Comparison of ENCODE assay signal across 8 mouse cellular contexts in the genomic region with DNA sequence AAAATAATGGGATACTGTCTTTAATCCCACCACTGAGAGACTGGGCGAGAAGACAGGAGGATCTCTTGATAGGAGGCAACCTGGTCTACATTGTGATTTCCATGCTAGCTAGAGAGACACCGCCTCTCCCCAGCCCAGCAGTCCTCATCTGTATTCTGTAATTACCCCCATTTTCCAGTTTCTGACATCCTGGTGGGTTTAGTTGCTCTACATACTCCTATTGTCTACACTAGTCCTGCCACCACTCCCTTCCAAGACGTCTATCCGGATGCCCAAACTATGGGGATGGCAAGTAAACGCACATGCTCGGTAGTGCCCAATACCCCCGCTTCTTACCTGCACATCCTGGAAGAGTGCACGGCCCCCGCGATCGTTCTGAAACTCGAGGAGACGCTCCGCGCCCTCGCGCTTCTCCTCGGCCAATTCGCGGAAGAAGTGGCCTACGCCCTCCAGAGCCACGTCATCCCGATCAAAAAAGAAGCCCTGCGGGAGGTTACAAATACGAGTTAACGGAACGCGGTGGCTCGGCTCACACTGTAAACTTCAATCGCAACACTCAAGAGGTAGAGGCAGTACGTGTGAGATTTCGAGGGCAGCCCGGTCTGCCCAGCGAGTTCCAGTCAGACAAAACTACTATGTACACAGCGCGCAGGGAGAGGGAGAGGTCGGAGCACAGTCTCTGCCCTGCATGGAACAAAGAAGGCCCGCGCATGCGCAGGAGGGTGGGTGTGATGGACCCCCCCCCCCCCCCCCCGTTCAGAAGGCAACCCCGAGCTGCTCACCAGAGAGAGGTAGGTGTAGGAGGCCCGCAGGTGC. TPM values are rescaled to one million over a fixed set of nuclear protein-coding genes. Genes with fewer than 3 reads are reported as not detected.
DNase-seq lines count a peak whose midpoint lies in the region; ATAC-seq lines count a peak whose summit lies in the region.

No protein-coding gene starts in this region.

- intact Hi-C loops in gastrocnemius, postnatal 14 days (cut with DNase I; ENCODE audit: low total_unique reads) = no loop called here
- intact Hi-C loops in left cerebral cortex, postnatal 4 days (cut with DNase I) = no loop called here

- peak; percentile 41 for ATAC-seq in inflammation-experienced regulatory T-cells, adult 6 months

- peak; percentile 71 for DNase-seq in adipocyte (ENCODE audit: low spot score)
- DNase-seq in cerebellum, postnatal 4 days (ENCODE audit: low spot score in 2 of 2) = peak; percentile 77 to 82
- peak; percentile 86 for DNase-seq in gastrocnemius, postnatal 14 days
- peak; percentile 93 for DNase-seq in left cerebral cortex, postnatal 4 days
- DNase-seq in mesoderm, embryonic 11.5 days (ENCODE audit: low read depth, low spot score) = peak; percentile 81
- peak; percentile 53 to 69 for DNase-seq in right cerebral cortex, postnatal 36 days (ENCODE audit: low spot score in 2 of 2)
- peak; percentile 46 to 72 for DNase-seq in urinary bladder, postnatal 36 days (ENCODE audit: low spot score in 2 of 2)

RNA-seq across cellular contexts. Expression of gene Ftl1, which starts 0.7 kb away (rescaled TPM):
- 100 to 1,000 TPM; 119 to 132 TPM for total RNA-seq in gastrocnemius, postnatal 14 days (2021)
- polyA plus RNA-seq in inflammation-experienced regulatory T-cells, adult 6 months (2017; shearing (Covaris generic)) = 1,000 to 10,000 TPM; 1,271 to 2,003 (median 1,772) TPM
- total RNA-seq in left cerebral cortex, postnatal 4 days (2021) = 100 to 1,000 TPM; 708 to 725 TPM

RNA-seq across cellular contexts. Expression of gene Bax, which starts 7.7 kb away (rescaled TPM):
- 10 to 100 TPM; 20.1 to 22.4 TPM for total RNA-seq in gastrocnemius, postnatal 14 days (2021)
- polyA plus RNA-seq in inflammation-experienced regulatory T-cells, adult 6 months (2017; shearing (Covaris generic)) = 100 to 1,000 TPM; 138 to 175 (median 143) TPM
- total RNA-seq in left cerebral cortex, postnatal 4 days (2021) = 100 to 1,000 TPM; 116 to 119 TPM

RNA-seq across cellular contexts. Expression of gene Ruvbl2, which starts 21.1 kb away (rescaled TPM):
- total RNA-seq in gastrocnemius, postnatal 14 days (2021) = 10 to 100 TPM; 20.3 to 23.7 TPM
- 10 to 100 TPM; 36.7 to 48.4 (median 43.8) TPM for polyA plus RNA-seq in inflammation-experienced regulatory T-cells, adult 6 months (2017; shearing (Covaris generic))
- total RNA-seq in left cerebral cortex, postnatal 4 days (2021) = 10 to 100 TPM; 54.2 to 60.3 TPM

RNA-seq across cellular contexts. Expression of gene Tulp2, which starts 22.7 kb away (rescaled TPM):
- total RNA-seq in gastrocnemius, postnatal 14 days (2021) = not detected
- 1 to 10 TPM in 1 of 3 experiments, under 1 TPM in 2; 0.23 to 1.8 (median 0.29) TPM for polyA plus RNA-seq in inflammation-experienced regulatory T-cells, adult 6 months (2017; shearing (Covaris generic))
- total RNA-seq in left cerebral cortex, postnatal 4 days (2021) = under 1 TPM; 0.22 to 0.24 TPM

RNA-seq across cellular contexts. Expression of gene Gys1, which starts 24.3 kb away (rescaled TPM):
- total RNA-seq in gastrocnemius, postnatal 14 days (2021) = 100 to 1,000 TPM; 167 to 213 TPM
- 1 to 10 TPM; 6.7 to 10.0 (median 9.7) TPM for polyA plus RNA-seq in inflammation-experienced regulatory T-cells, adult 6 months (2017; shearing (Covaris generic))
- total RNA-seq in left cerebral cortex, postnatal 4 days (2021) = 10 to 100 TPM; 17.8 to 18.7 TPM

Comparison
In these comparisons a context has a peak if more than half of its experiments do, and no peak if none do; other contexts are left out.
1. Peak in every context shown above with its lines: DNase-seq and ATAC-seq.
2. RNA of gene Ftl1, which starts 0.7 kb away (total RNA-seq): 708 to 725 TPM in left cerebral cortex, postnatal 4 days; 119 to 132 TPM in gastrocnemius, postnatal 14 days; every median in the first group is over 4 times any median in the second.
3. RNA of gene Bax, which starts 7.7 kb away (total RNA-seq): 116 to 119 TPM in left cerebral cortex, postnatal 4 days; 20.1 to 22.4 TPM in gastrocnemius, postnatal 14 days; every median in the first group is over 4 times any median in the second.